Mouse (Mus musculus) urinary bladder, postnatal 14 days (tissue): ENCODE data around the gene St3gal5.
"Not testable (repeated sequence)": the region's sequence is repeated elsewhere in the genome, so short reads cannot be mapped to it uniquely, and the experiment has no call there.

Experiments
- DNase-seq: peaks from one replicate; pipeline ENCODE4 v3.0.0; 2021; ENCODE audit warnings: low spot score

St3gal5 gene

GRCm38 (mm10) chr6:72097181-72097995 lies at the start of gene St3gal5:
St3gal5 (plus strand) TSS chr6:72097592.
- DNase-seq: peak; percentile 89

GRCm38 (mm10) chr6:72048643-72049042 lies 48.7 kb upstream of the St3gal5 start:
- DNase-seq: no peak

- DNase-seq: no peak
Measured at GRCm38 (mm10) chr6:72049941-72050340, 47.5 kb upstream of the St3gal5 start.

GRCm38 (mm10) chr6:72050827-72051226 lies 46.6 kb upstream of the St3gal5 start:
- DNase-seq: no peak

- DNase-seq: no peak
Measured at GRCm38 (mm10) chr6:72051247-72051646, 46.1 kb upstream of the St3gal5 start.

- DNase-seq: no peak
Measured at GRCm38 (mm10) chr6:72051757-72052156, 45.6 kb upstream of the St3gal5 start.

- DNase-seq: no peak
Measured at GRCm38 (mm10) chr6:72056548-72056947, 40.8 kb upstream of the St3gal5 start.

- DNase-seq: no peak
Measured at GRCm38 (mm10) chr6:72058398-72058889, 38.9 kb upstream of the St3gal5 start.

GRCm38 (mm10) chr6:72060677-72061076 lies 36.7 kb upstream of the St3gal5 start:
- DNase-seq: not testable (repeated sequence)

GRCm38 (mm10) chr6:72063718-72064117 lies 33.7 kb upstream of the St3gal5 start:
- no peak for DNase-seq

GRCm38 (mm10) chr6:72065988-72066387 lies 31.4 kb upstream of the St3gal5 start:
- DNase-seq: no peak

GRCm38 (mm10) chr6:72068436-72068835 lies 29.0 kb upstream of the St3gal5 start:
- no peak for DNase-seq

GRCm38 (mm10) chr6:72071281-72071870 lies 26.0 kb upstream of the St3gal5 start:
- no peak for DNase-seq

- DNase-seq: no peak
Measured at GRCm38 (mm10) chr6:72073781-72074180, 23.6 kb upstream of the St3gal5 start.

- no peak for DNase-seq
Measured at GRCm38 (mm10) chr6:72076512-72076911, 20.9 kb upstream of the St3gal5 start.

- no peak for DNase-seq
Measured at GRCm38 (mm10) chr6:72078178-72078577, 19.2 kb upstream of the St3gal5 start.

- DNase-seq: no peak
Measured at GRCm38 (mm10) chr6:72081318-72082024, 15.9 kb upstream of the St3gal5 start.

- DNase-seq: no peak
Measured at GRCm38 (mm10) chr6:72087402-72087801, 10.0 kb upstream of the St3gal5 start.

GRCm38 (mm10) chr6:72089865-72090264 lies 7.5 kb upstream of the St3gal5 start:
- DNase-seq: no peak

GRCm38 (mm10) chr6:72091007-72091406 lies 6.4 kb upstream of the St3gal5 start:
- no peak for DNase-seq

- DNase-seq: no peak
Measured at GRCm38 (mm10) chr6:72093121-72093520, 4.3 kb upstream of the St3gal5 start.

GRCm38 (mm10) chr6:72096217-72096616 lies 1.2 kb upstream of the St3gal5 start:
- DNase-seq: no peak

GRCm38 (mm10) chr6:72096669-72097068 lies 723 bp upstream of the St3gal5 start:
- no peak for DNase-seq
